ENCODE assay signal across 8 mouse cellular contexts in the genomic region with DNA sequence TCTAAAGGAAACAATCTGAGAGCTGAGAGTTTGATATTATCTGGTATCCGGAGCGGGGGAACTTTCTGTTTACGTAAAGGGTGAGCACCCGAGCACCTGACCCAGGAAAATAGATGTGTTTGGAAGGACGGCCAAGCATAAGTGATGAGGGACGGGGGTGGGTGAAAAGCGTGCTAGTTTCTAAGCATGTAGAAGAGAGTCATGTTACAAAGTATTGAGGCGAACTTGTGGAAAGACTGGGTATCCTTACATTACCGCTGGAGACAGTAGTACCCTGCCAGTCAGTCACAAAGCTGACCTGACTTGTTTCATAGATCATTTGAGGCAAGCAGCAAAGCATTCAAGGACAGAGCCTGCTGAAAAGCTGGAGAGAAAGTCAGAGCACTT. TPM values are rescaled to one million over a fixed set of nuclear protein-coding genes. Genes with fewer than 3 reads are reported as not detected.
DNase-seq lines count a peak whose midpoint lies in the region; ATAC-seq and TF ChIP-seq lines count a peak whose summit lies in the region.

No protein-coding gene starts in this region.

- H3K9me3 ChIP-seq in kidney, postnatal 0 days (replicated peaks; ENCODE audit: low read length), result no peaks in the 10 kb centered on the region

- no peak for TF ChIP-seq CTCF in kidney, postnatal 0 days (IDR thresholded peaks at IDR 0.05; ENCODE audit: low read depth)

- peak; percentile 15 for ATAC-seq in kidney, postnatal 0 days (replicated peaks; ENCODE audit: low FRiP score, low read depth)
- peak; percentile 30 for ATAC-seq in inflammation-experienced regulatory T-cells, adult 6 months

- peak overlapping the region; percentile 88 for H3K4me3 ChIP-seq in kidney, postnatal 0 days (replicated peaks; ENCODE audit: low read depth, low read length)
- peak overlapping the region; percentile 79 for H3K4me3 ChIP-seq in brown adipose tissue, adult 24 weeks (ENCODE audit: insufficient read depth, low read depth, low read length)
- peak overlapping the region; percentile 59 for H3K4me3 ChIP-seq in myocyte

- intact Hi-C loops in gastrocnemius, postnatal 36 days (cut with DNase I), result no loop called here

- peak overlapping the region; percentile 92 for H3K27ac ChIP-seq in kidney, postnatal 0 days
- peak overlapping the region; percentile 80 for H3K27ac ChIP-seq in brown adipose tissue, adult 24 weeks (replicated peaks; ENCODE audit: low read depth, low read length)

- no peaks in the 10 kb centered on the region for H3K4me1 ChIP-seq in kidney, postnatal 0 days (replicated peaks; ENCODE audit: insufficient read depth, low read length)
- H3K4me1 ChIP-seq in brown adipose tissue, adult 24 weeks (ENCODE audit: control insufficient read depth, insufficient read depth, insufficient read length, low read length), result peaks cover 4% of the 10 kb centered on the region

- no peak for TF ChIP-seq POLR2A in myocyte (IDR thresholded peaks at IDR 0.05; ENCODE audit: insufficient read length, low read depth)

- H3ac ChIP-seq in myocyte (ENCODE audit: control insufficient read depth, insufficient read length), result peak overlapping the region; percentile 98

- peaks cover 25% of the 10 kb centered on the region for H3K79me2 ChIP-seq in myocyte (ENCODE audit: control insufficient read depth, insufficient read depth)

- 1% methylated on average over 9 of the region's 9 CpGs for WGBS in kidney, postnatal 0 days

- H3K9ac ChIP-seq in kidney, postnatal 0 days (ENCODE audit: low read depth, low read length), result peak overlapping the region; percentile 94

- H3K36me3 ChIP-seq in kidney, postnatal 0 days (ENCODE audit: insufficient read depth, low read length), result no peaks in the 10 kb centered on the region; the same call in 1 of the 2 replicates
- no peaks in the 10 kb centered on the region for H3K36me3 ChIP-seq in myocyte (ENCODE audit: control insufficient read depth, insufficient read depth)

- no peaks in the 10 kb centered on the region for H3K27me3 ChIP-seq in kidney, postnatal 0 days (ENCODE audit: insufficient read depth, low read length)
- H3K27me3 ChIP-seq in myocyte (ENCODE audit: control insufficient read depth, insufficient read depth, insufficient read length), result no peaks in the 10 kb centered on the region

- peak; percentile 58 for DNase-seq in kidney, postnatal 0 days (ENCODE audit: low spot score)
- DNase-seq in kidney, postnatal 4 days, result no peak
- DNase-seq in thymus, adult 18-20 months, result no peak
- DNase-seq in gastrocnemius, postnatal 36 days, result no peak
- no peak for DNase-seq in cerebellum, postnatal 4 days (ENCODE audit: low spot score in 2 of 2)

- H3K4me2 ChIP-seq in kidney, postnatal 0 days (ENCODE audit: low read length), result peak overlapping the region; percentile 84
- H3K4me2 ChIP-seq in myocyte (ENCODE audit: low read depth), result peak overlapping the region; percentile 85

TF ChIP-seq in myocyte, 11 proteins besides CTCF, POLR2A, EP300 and RAD21:
- no peak for TF ChIP-seq E2F4 (IDR thresholded peaks at IDR 0.05; ENCODE audit: insufficient read depth)
- no peak for TF ChIP-seq MYOG (IDR thresholded peaks at IDR 0.05; ENCODE audit: control insufficient read depth in 1 of 3, insufficient read depth in 1 of 3, insufficient read length in 2 of 3, low read depth in 2 of 3)
- TF ChIP-seq MYOD1 (IDR thresholded peaks at IDR 0.05; ENCODE audit: control insufficient read depth in 1 of 3, insufficient read length in 2 of 3, low read depth in 2 of 3), result no peak
- TF ChIP-seq REST (IDR thresholded peaks at IDR 0.05; ENCODE audit: insufficient read depth, insufficient read length), result no peak
- TF ChIP-seq CEBPB (IDR thresholded peaks at IDR 0.05; ENCODE audit: insufficient read depth, poor library complexity, severe bottlenecking), result no peak
- TF ChIP-seq MAX (IDR thresholded peaks at IDR 0.05; ENCODE audit: low read depth), result no peak
- TF ChIP-seq TCF3 (IDR thresholded peaks at IDR 0.05; ENCODE audit: insufficient read length, low read depth), result no peak
- TF ChIP-seq TCF12 (IDR thresholded peaks at IDR 0.05; ENCODE audit: insufficient read depth, poor library complexity, severe bottlenecking), result no peak
- TF ChIP-seq USF1 (IDR thresholded peaks at IDR 0.05; ENCODE audit: low read depth), result no peak
- no peak for TF ChIP-seq SRF (IDR thresholded peaks at IDR 0.05; ENCODE audit: control insufficient read depth, insufficient read length, low read depth)
- no peak for TF ChIP-seq POLR2AphosphoS2 (IDR thresholded peaks at IDR 0.05; ENCODE audit: insufficient read length, low read depth)

RNA-seq across cellular contexts. Expression of a gene that starts 0.5 kb away (rescaled TPM):
- polyA plus RNA-seq in kidney, postnatal 0 days (2015; fragmentation: Nextera tagmentation; extraction: Ambion mirVana), result 52.1 and 53.4 TPM in 2 replicates
- 39.6 and 41.8 TPM in 2 replicates for polyA plus RNA-seq in brown adipose tissue, adult 24 weeks (2012; ENCODE audit: insufficient read depth, insufficient read length, missing spikeins)
- 10 to 100 TPM; 38.9 to 61.0 (median 49.9) TPM for polyA plus RNA-seq in inflammation-experienced regulatory T-cells, adult 6 months (2017; shearing (Covaris generic))
- 8.8 TPM for polyA plus RNA-seq in myocyte (2012; fragmentation: generic; extraction: Trizol)
- 10 to 100 TPM; 20.7 to 21.9 TPM for total RNA-seq in gastrocnemius, postnatal 36 days (2021)

RNA-seq across cellular contexts. Expression of a gene that starts 0.7 kb away (rescaled TPM):
- polyA plus RNA-seq in kidney, postnatal 0 days (2015; fragmentation: Nextera tagmentation; extraction: Ambion mirVana), result 213 and 222 TPM in 2 replicates
- polyA plus RNA-seq in brown adipose tissue, adult 24 weeks (2012; ENCODE audit: insufficient read depth, insufficient read length, missing spikeins), result 362 and 412 TPM in 2 replicates
- polyA plus RNA-seq in inflammation-experienced regulatory T-cells, adult 6 months (2017; shearing (Covaris generic)), result 100 to 1,000 TPM; 106 to 147 (median 129) TPM
- polyA plus RNA-seq in myocyte (2012; fragmentation: generic; extraction: Trizol), result 144 TPM
- 100 to 1,000 TPM; 186 to 195 TPM for total RNA-seq in gastrocnemius, postnatal 36 days (2021)
